Mouse (Mus musculus) hindbrain, embryonic 14.5 days (tissue): ENCODE measurements around the gene Tmem81. TPM values are rescaled to one million over a fixed set of nuclear protein-coding genes. Genes with fewer than 3 reads are reported as not detected.
"Not testable (repeated sequence)": the region's sequence is repeated elsewhere in the genome, so short reads cannot be mapped to it uniquely, and the experiment has no call there.

Source experiments
- ATAC-seq: fragments of 200-750 bp; cut with Nextera tagmentation; 2 replicates; pipeline ENCODE4 v1.8.0; 2017; ENCODE audit warnings: moderate number of reproducible peaks, mild to moderate bottlenecking, moderate TSS enrichment, moderate library complexity; ENCODE audit not compliant: low FRiP score
- DNase-seq: peaks from one replicate; pipeline ENCODE4 v3.0.0-alpha.2; 2015; ENCODE audit warnings: low spot score
- H3K27ac ChIP-seq: fragments of 300-500 bp; sonication (generic); 2 replicates; pipeline ENCODE4 v1.5.1; 2014; ENCODE audit warnings: mild to moderate bottlenecking, moderate library complexity
- H3K27me3 ChIP-seq: fragments of 300-500 bp; sonication (generic); 2 replicates; pipeline ENCODE4 v1.6.1; 2014; ENCODE audit warnings: mild to moderate bottlenecking, low read length, mixed read lengths; ENCODE audit not compliant: control insufficient read depth, insufficient read depth
- H3K36me3 ChIP-seq: fragments of 300-500 bp; sonication (generic); replicated peaks from 2 replicates; pipeline ENCODE4 v1.6.1; 2014; ENCODE audit not compliant: control insufficient read depth, insufficient read depth
- H3K4me1 ChIP-seq: fragments of 300-500 bp; sonication (generic); replicated peaks from 2 replicates; pipeline ENCODE4 v1.6.1; 2014; ENCODE audit warnings: antibody characterized with exemption, low read length, mixed read lengths; ENCODE audit not compliant: control insufficient read depth, insufficient read depth
- H3K4me2 ChIP-seq: fragments of 300-500 bp; sonication (generic); replicated peaks from 2 replicates; pipeline ENCODE4 v1.6.1; 2014; ENCODE audit warnings: mild to moderate bottlenecking, moderate library complexity
- H3K4me3 ChIP-seq: fragments of 300-500 bp; sonication (generic); replicated peaks from 2 replicates; pipeline ENCODE4 v1.5.1; 2014; ENCODE audit warnings: mild to moderate bottlenecking, low read length
- H3K9ac ChIP-seq: fragments of 300-500 bp; sonication (generic); 2 replicates; pipeline ENCODE4 v1.6.1; 2014
- H3K9me3 ChIP-seq: fragments of 300-500 bp; sonication (generic); 2 replicates; pipeline ENCODE4 v1.6.1; 2016; ENCODE audit warnings: low read length; ENCODE audit not compliant: control insufficient read depth
- WGBS: fragments of 180-500 bp; shearing (Covaris S2); extraction: QIAGEN DNeasy Blood & Tissue Kit; methylation state at CpG from one replicate; pipeline ENCODE4 v1.1.7; 2014; 5-methylcytosine and 5-hydroxymethylcytosine counted together
- polyA plus RNA-seq: library from polyadenylated mRNA; unstranded; fragments of >200 nt; fragmentation: Nextera tagmentation; extraction: Ambion mirVana; gene quantifications from 2 replicates; pipeline ENCODE4 v1.2.1, GENCODE M21; 2014

The Tmem81 gene
- 0.57 and 1.3 TPM in 2 replicates for polyA plus RNA-seq

GRCm38 (mm10) chr1:132506058-132506457 lies at the start of gene Tmem81:
TSS of gene Tmem81 (plus strand) at chr1:132506230.
- no peaks in the 10 kb centered on the region for H3K9me3 ChIP-seq
- no peaks in the 10 kb centered on the region; the same call in 1 of the 2 replicates for H3K4me1 ChIP-seq
- ATAC-seq = no peak
- no peak within 1 kb of the TSS for H3K4me3 ChIP-seq
- no peak within 1 kb of the TSS for H3K9ac ChIP-seq
- no peak within 1 kb of the TSS for H3K27ac ChIP-seq
- WGBS = 87% methylated on average over 7 of the region's 7 CpGs
- H3K4me2 ChIP-seq = no peak within 1 kb of the TSS
- peaks cover 62% of the 10 kb centered on the region for H3K36me3 ChIP-seq
- DNase-seq = no peak
- no peaks in the 10 kb centered on the region for H3K27me3 ChIP-seq

GRCm38 (mm10) chr1:132464651-132465050 lies 41.4 kb upstream of the Tmem81 start:
- no peak overlapping the region for H3K9ac ChIP-seq
- no peak overlapping the region for H3K4me2 ChIP-seq
- H3K9me3 ChIP-seq = no peaks in the 10 kb centered on the region
- no peak overlapping the region for H3K27ac ChIP-seq
- H3K36me3 ChIP-seq = peaks cover 50% of the 10 kb centered on the region
- 92% methylated on average over 5 of the region's 5 CpGs for WGBS
- DNase-seq = no peak
- H3K4me3 ChIP-seq = no peak overlapping the region
- no peak for ATAC-seq
- H3K4me1 ChIP-seq = no peaks in the 10 kb centered on the region
- no peaks in the 10 kb centered on the region for H3K27me3 ChIP-seq

DNA sequence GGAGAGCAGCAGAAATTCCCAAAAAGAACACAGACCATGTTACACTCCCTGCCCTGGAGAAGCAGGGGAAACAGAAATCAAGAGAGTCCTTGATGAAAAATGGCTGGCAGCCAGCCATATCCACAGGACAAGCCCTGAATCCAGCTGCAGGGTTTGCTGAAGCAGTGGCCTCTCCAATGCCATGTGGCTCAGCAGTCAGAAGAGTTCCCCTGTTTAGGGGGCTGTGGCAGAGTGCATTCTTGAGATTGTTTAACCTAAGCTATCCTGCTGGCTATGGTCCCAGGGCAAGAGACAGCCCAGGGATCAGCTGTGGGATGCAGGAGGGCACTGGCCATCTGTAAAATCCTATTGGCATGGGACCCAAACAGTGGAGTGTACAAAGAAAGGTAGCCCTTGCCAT lies 37.1 kb upstream of the Tmem81 start:
- Histone ChIP-seq H3K4me2 (no peak overlapping the region), H3K9ac (no peak overlapping the region), H3K9me3 (no peaks in the 10 kb centered on the region), H3K4me1 (no peaks in the 10 kb centered on the region), H3K27ac (no peak overlapping the region), H3K27me3 (no peaks in the 10 kb centered on the region), H3K4me3 (no peak overlapping the region), H3K36me3 (peaks cover 25% of the 10 kb centered on the region)
- no peak for DNase-seq
- no peak for ATAC-seq

DNA sequence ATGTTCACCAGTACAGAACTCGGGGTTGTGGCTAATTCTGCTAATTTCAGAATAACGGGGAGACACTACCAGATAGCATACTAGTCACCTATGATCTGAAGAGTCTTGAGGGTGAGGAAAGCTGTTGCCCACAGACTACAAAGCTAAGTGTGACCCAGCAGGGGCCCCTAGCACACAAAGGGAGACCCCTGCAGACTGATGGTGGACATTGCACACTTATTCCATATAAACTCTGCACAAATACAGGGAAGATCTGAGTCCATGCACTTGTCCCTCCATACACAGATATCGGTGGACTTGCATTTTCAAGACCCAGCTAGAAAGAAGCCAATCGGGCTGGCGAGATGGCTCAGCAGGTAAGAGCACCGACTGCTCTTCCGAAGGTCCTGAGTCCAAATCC lies 36.5 kb upstream of the Tmem81 start:
- H3K27me3 ChIP-seq = no peaks in the 10 kb centered on the region
- H3K4me3 ChIP-seq = no peak overlapping the region
- ATAC-seq (no peak), DNase-seq (no peak)
- H3K9ac ChIP-seq = no peak overlapping the region
- peaks cover 19% of the 10 kb centered on the region for H3K36me3 ChIP-seq
- no peaks in the 10 kb centered on the region for H3K9me3 ChIP-seq
- no peaks in the 10 kb centered on the region for H3K4me1 ChIP-seq
- no peak overlapping the region for H3K27ac ChIP-seq
- H3K4me2 ChIP-seq = no peak overlapping the region
- 93% methylated on average over 7 of the region's 7 CpGs for WGBS

GRCm38 (mm10) chr1:132470031-132470430 lies 36.0 kb upstream of the Tmem81 start:
- not testable (repeated sequence) for H3K27me3 ChIP-seq, H3K27ac ChIP-seq, H3K9ac ChIP-seq, H3K4me3 ChIP-seq, H3K4me1 ChIP-seq, H3K4me2 ChIP-seq, DNase-seq, H3K9me3 ChIP-seq, ATAC-seq
- 93% methylated on average over 1 of the region's 1 CpGs for WGBS
- H3K36me3 ChIP-seq = peaks cover 14% of the 10 kb centered on the region; the same call in 1 of the 2 replicates

DNA sequence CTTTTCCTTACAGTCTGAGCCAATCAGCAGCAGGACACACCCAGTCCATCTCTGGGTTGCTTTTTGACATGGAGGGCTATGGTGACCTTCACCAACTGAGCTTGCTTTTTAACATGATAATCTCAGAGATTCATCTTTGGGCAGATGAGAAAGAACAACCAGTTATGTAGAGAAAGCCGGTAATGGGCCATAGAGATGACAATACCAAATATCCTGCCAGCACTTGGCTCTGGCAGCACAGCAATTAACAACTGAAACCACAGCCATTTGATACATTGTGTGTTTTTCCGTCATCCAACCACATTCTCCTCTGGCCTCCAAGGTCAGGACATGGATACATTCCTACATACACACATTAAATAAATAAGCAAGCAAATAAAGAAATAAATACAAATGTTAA lies 35.0 kb upstream of the Tmem81 start:
- Histone ChIP-seq H3K4me1 (peaks cover 5% of the 10 kb centered on the region; the same call in 1 of the 2 replicates), H3K36me3 (peaks cover 7% of the 10 kb centered on the region; the same call in 1 of the 2 replicates), H3K9ac (no peak overlapping the region), H3K9me3 (no peaks in the 10 kb centered on the region), H3K4me2 (no peak overlapping the region), H3K4me3 (no peak overlapping the region), H3K27ac (no peak overlapping the region), H3K27me3 (no peaks in the 10 kb centered on the region)
- DNase-seq (no peak), ATAC-seq (no peak)
- 91% methylated on average over 2 of the region's 2 CpGs for WGBS

DNA sequence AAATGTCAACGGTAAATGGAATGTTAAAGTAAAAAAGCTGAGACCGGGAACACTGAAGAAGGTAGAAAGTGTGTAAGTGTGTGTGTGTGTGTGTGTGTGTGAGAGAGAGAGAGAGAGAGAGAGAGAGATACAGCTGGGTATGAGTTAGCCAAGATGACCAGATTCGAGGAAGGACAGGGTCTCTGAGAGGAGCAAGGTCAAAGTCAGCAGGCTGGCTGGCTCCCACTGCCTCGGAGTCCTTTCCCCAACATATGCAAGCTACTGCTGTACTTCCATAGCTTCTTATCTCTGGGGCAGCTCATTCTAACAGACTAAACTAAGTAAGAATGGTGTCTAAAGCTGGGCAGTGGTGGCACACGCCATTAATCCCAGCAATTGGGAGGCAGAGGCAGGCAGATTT lies 34.5 kb upstream of the Tmem81 start:
- H3K4me2 ChIP-seq = no peak overlapping the region
- 90% methylated on average over 5 of the region's 5 CpGs for whole genome bisulfite sequencing
- H3K27ac ChIP-seq = no peak overlapping the region
- H3K4me3 ChIP-seq = no peak overlapping the region
- ATAC-seq (no peak), DNase-seq (no peak)
- H3K27me3 ChIP-seq = no peaks in the 10 kb centered on the region
- peaks cover 10% of the 10 kb centered on the region for H3K4me1 ChIP-seq
- no peak overlapping the region for H3K9ac ChIP-seq
- H3K9me3 ChIP-seq = no peaks in the 10 kb centered on the region
- peaks cover 4% of the 10 kb centered on the region; the same call in 1 of the 2 replicates for H3K36me3 ChIP-seq

- no peak overlapping the region for H3K4me2 ChIP-seq
- no peak overlapping the region for H3K9ac ChIP-seq
- no peak overlapping the region for H3K27ac ChIP-seq
- DNase-seq (peak; percentile 28), ATAC-seq (no peak)
- H3K27me3 ChIP-seq = no peaks in the 10 kb centered on the region
- H3K36me3 ChIP-seq = no peaks in the 10 kb centered on the region
- 68% methylated on average over 5 of the region's 5 CpGs for WGBS
- H3K4me3 ChIP-seq = no peak overlapping the region
- peaks cover 10% of the 10 kb centered on the region for H3K4me1 ChIP-seq
- no peaks in the 10 kb centered on the region for H3K9me3 ChIP-seq
Measured at GRCm38 (mm10) chr1:132472537-132472936, 33.5 kb upstream of the Tmem81 start.

GRCm38 (mm10) chr1:132474496-132474895 lies 31.5 kb upstream of the Tmem81 start:
- no peak overlapping the region for H3K4me2 ChIP-seq
- DNase-seq (no peak), ATAC-seq (no peak)
- H3K4me3 ChIP-seq = no peak overlapping the region
- 76% methylated on average over 1 of the region's 1 CpGs for WGBS
- H3K9me3 ChIP-seq = no peaks in the 10 kb centered on the region
- no peaks in the 10 kb centered on the region for H3K36me3 ChIP-seq
- H3K27me3 ChIP-seq = no peaks in the 10 kb centered on the region
- peaks cover 21% of the 10 kb centered on the region for H3K4me1 ChIP-seq
- no peak overlapping the region for H3K9ac ChIP-seq
- no peak overlapping the region for H3K27ac ChIP-seq

GRCm38 (mm10) chr1:132476575-132476927 lies 29.5 kb upstream of the Tmem81 start:
- peak; percentile 44 for ATAC-seq
- H3K9ac ChIP-seq = peak overlapping the region; percentile 73
- WGBS = 7% methylated on average over 9 of the region's 9 CpGs

More at GRCm38 (mm10) chr1:132476575-132476927, 29.5 kb upstream of the Tmem81 start:
- H3K27ac ChIP-seq = peak overlapping the region; percentile 65
- H3K36me3 ChIP-seq = no peaks in the 10 kb centered on the region
- H3K4me2 ChIP-seq = peak overlapping the region; percentile 71
- DNase-seq = no peak
- peaks cover 21% of the 10 kb centered on the region for H3K4me1 ChIP-seq
- peak overlapping the region; percentile 74 for H3K4me3 ChIP-seq
- no peaks in the 10 kb centered on the region for H3K9me3 ChIP-seq
- H3K27me3 ChIP-seq = no peaks in the 10 kb centered on the region
